Mouse (Mus musculus): ENCODE measurements around the gene Akap2.

GRCm38 (mm10) chr4:57937292-57937691 lies 219.8 kb downstream of the Akap2 start:
- TF ChIP-seq CTCF (IDR thresholded peaks at IDR 0.05; ENCODE audit: low read depth) (no peak), EP300 (optimal IDR thresholded peaks at IDR 0.05) (no peak)

Measured in stomach, postnatal 0 days (tissue).